Mouse (Mus musculus) hindbrain, postnatal 0 days (tissue): ENCODE measurements at regions not wholly inside any gene's neighbourhood (a gene's known extent, or its start where the extent isn't known, plus 50 kb on each side); places are given as distances from the start of the nearest gene placed in this dataset.
"Not testable (repeated sequence)": the region's sequence is repeated elsewhere in the genome, so short reads cannot be mapped to it uniquely, and the experiment has no call there.

Experiments used
- ATAC-seq: fragments of 200-750 bp; cut with Nextera tagmentation; 2 replicates; pipeline ENCODE4 v1.8.0; 2017; ENCODE audit warnings: mild to moderate bottlenecking, moderate TSS enrichment, moderate library complexity
- DNase-seq: peaks from one replicate; pipeline ENCODE4 v3.0.0-alpha.2; 2015; ENCODE audit warnings: low spot score
- H3K27ac ChIP-seq: fragments of 300-500 bp; sonication (generic); 2 replicates; pipeline ENCODE4 v1.5.1; 2014; ENCODE audit warnings: mild to moderate bottlenecking
- H3K27me3 ChIP-seq: fragments of 300-500 bp; sonication (generic); 2 replicates; pipeline ENCODE4 v1.6.1; 2014; ENCODE audit warnings: low read length, mixed read lengths; ENCODE audit not compliant: insufficient read depth
- H3K36me3 ChIP-seq: fragments of 300-500 bp; sonication (generic); 2 replicates; pipeline ENCODE4 v1.6.1; 2014; ENCODE audit warnings: low read length, mixed read lengths; ENCODE audit not compliant: insufficient read depth
- H3K4me1 ChIP-seq: fragments of 300-500 bp; sonication (generic); 2 replicates; pipeline ENCODE4 v1.6.1; 2014; ENCODE audit warnings: antibody characterized with exemption, low read length, mixed read lengths; ENCODE audit not compliant: insufficient read depth
- H3K4me2 ChIP-seq: fragments of 300-500 bp; sonication (generic); 2 replicates; pipeline ENCODE4 v1.6.1; 2014; ENCODE audit warnings: low read depth, mild to moderate bottlenecking, low read length, moderate library complexity, mixed read lengths
- H3K4me3 ChIP-seq: fragments of 300-500 bp; sonication (generic); 2 replicates; pipeline ENCODE4 v1.5.1; 2014; ENCODE audit warnings: low read length
- H3K9ac ChIP-seq: fragments of 300-500 bp; sonication (generic); replicated peaks from 2 replicates; pipeline ENCODE4 v1.6.1; 2014; ENCODE audit warnings: mild to moderate bottlenecking, low read length, moderate library complexity, mixed read lengths
- H3K9me3 ChIP-seq: fragments of 300-500 bp; sonication (generic); 2 replicates; pipeline ENCODE4 v1.6.1; 2016; ENCODE audit warnings: low read length, mixed read lengths
- CTCF ChIP-seq: IDR thresholded peaks from 2 replicates; pipeline ENCODE4 v1.5.1; 2016; ENCODE audit warnings: antibody characterized with exemption, control low read depth, low read depth
- WGBS: fragments of 180-500 bp; shearing (Covaris S2); extraction: QIAGEN DNeasy Blood & Tissue Kit; methylation state at CpG from one replicate; pipeline ENCODE4 v1.1.7; 2014; 5-methylcytosine and 5-hydroxymethylcytosine counted together

- TF ChIP-seq CTCF: peak; percentile 29
- no peaks in the 10 kb centered on the region for H3K27me3 ChIP-seq
- H3K27ac ChIP-seq: no peak overlapping the region
- no peak overlapping the region for H3K9ac ChIP-seq
- 82% methylated on average over 6 of the region's 6 CpGs for WGBS
- no peak overlapping the region for H3K4me3 ChIP-seq
- H3K9me3 ChIP-seq: no peaks in the 10 kb centered on the region
- no peak overlapping the region for H3K4me2 ChIP-seq
- H3K4me1 ChIP-seq: no peaks in the 10 kb centered on the region
- DNase-seq: no peak
- H3K36me3 ChIP-seq: no peaks in the 10 kb centered on the region
- ATAC-seq: no peak
Observed at GRCm38 (mm10) chr5:63540530-63540929, 108.4 kb upstream of the Nwd2 start.

- Histone ChIP-seq H3K27ac (no peak overlapping the region), H3K9me3 (no peaks in the 10 kb centered on the region), H3K27me3 (no peaks in the 10 kb centered on the region), H3K4me1 (no peaks in the 10 kb centered on the region), H3K4me2 (no peak overlapping the region), H3K36me3 (no peaks in the 10 kb centered on the region), H3K4me3 (no peak overlapping the region), H3K9ac (no peak overlapping the region)
- WGBS: 97% methylated on average over 2 of the region's 2 CpGs
- DNase-seq: no peak
- no peak for ATAC-seq
- TF ChIP-seq CTCF: no peak
Observed at GRCm38 (mm10) chr5:63545482-63545881, 103.4 kb upstream of the Nwd2 start.

- not testable (repeated sequence) for H3K9me3 ChIP-seq, H3K27ac ChIP-seq, H3K4me2 ChIP-seq, H3K4me1 ChIP-seq, H3K27me3 ChIP-seq, H3K4me3 ChIP-seq, H3K9ac ChIP-seq, DNase-seq, H3K36me3 ChIP-seq, ATAC-seq
Observed at GRCm38 (mm10) chr5:63565891-63566290, 83.0 kb upstream of the Nwd2 start.

GRCm38 (mm10) chr5:63575401-63575800 is 73.5 kb upstream of the Nwd2 start:
- Histone ChIP-seq H3K4me2 (no peak overlapping the region), H3K4me3 (no peak overlapping the region), H3K27me3 (no peaks in the 10 kb centered on the region), H3K9ac (no peak overlapping the region), H3K36me3 (no peaks in the 10 kb centered on the region), H3K4me1 (no peaks in the 10 kb centered on the region), H3K27ac (no peak overlapping the region), H3K9me3 (no peaks in the 10 kb centered on the region)
- no peak for ATAC-seq
- DNase-seq: no peak
- no peak for TF ChIP-seq CTCF
- 87% methylated on average over 1 of the region's 1 CpGs for WGBS

- no peaks in the 10 kb centered on the region for H3K27me3 ChIP-seq
- TF ChIP-seq CTCF: no peak
- no peak overlapping the region for H3K4me2 ChIP-seq
- no peaks in the 10 kb centered on the region for H3K4me1 ChIP-seq
- no peaks in the 10 kb centered on the region for H3K36me3 ChIP-seq
- no peaks in the 10 kb centered on the region for H3K9me3 ChIP-seq
- H3K27ac ChIP-seq: no peak overlapping the region
- H3K9ac ChIP-seq: no peak overlapping the region
- 55% methylated on average over 2 of the region's 2 CpGs for WGBS
- H3K4me3 ChIP-seq: no peak overlapping the region
- no peak for DNase-seq
- ATAC-seq: no peak
Observed at GRCm38 (mm10) chr5:63579409-63579808, 69.5 kb upstream of the Nwd2 start.

- Histone ChIP-seq H3K27me3 (no peaks in the 10 kb centered on the region), H3K9ac (no peak overlapping the region), H3K27ac (no peak overlapping the region), H3K4me1 (no peaks in the 10 kb centered on the region), H3K4me3 (no peak overlapping the region), H3K9me3 (no peaks in the 10 kb centered on the region), H3K4me2 (no peak overlapping the region), H3K36me3 (no peaks in the 10 kb centered on the region)
- TF ChIP-seq CTCF: no peak
- ATAC-seq (no peak), DNase-seq (no peak)
- WGBS: 92% methylated on average over 4 of the region's 4 CpGs
Observed at GRCm38 (mm10) chr5:63587051-63587450, 61.9 kb upstream of the Nwd2 start.

- ATAC-seq (no peak), DNase-seq (no peak)
- WGBS: 83% methylated on average over 4 of the region's 4 CpGs
- H3K36me3 ChIP-seq: no peaks in the 10 kb centered on the region
- no peak overlapping the region for H3K9ac ChIP-seq
- H3K27ac ChIP-seq: no peak overlapping the region
- H3K27me3 ChIP-seq: no peaks in the 10 kb centered on the region
- TF ChIP-seq CTCF: no peak
- H3K4me3 ChIP-seq: no peak overlapping the region
- no peaks in the 10 kb centered on the region for H3K4me1 ChIP-seq
- no peaks in the 10 kb centered on the region for H3K9me3 ChIP-seq
- no peak overlapping the region for H3K4me2 ChIP-seq
Observed at GRCm38 (mm10) chr5:63587855-63588254, 61.0 kb upstream of the Nwd2 start.
